Mouse (Mus musculus): ENCODE measurements at regions not wholly inside any gene's neighbourhood (a gene's known extent, or its start where the extent isn't known, plus 50 kb on each side); places are given as distances from the start of the nearest gene placed in this dataset.

- no peaks in the 10 kb centered on the region for H3K36me3 ChIP-seq
- H3K4me1 ChIP-seq: peaks cover 18% of the 10 kb centered on the region
- no peak for ATAC-seq (ENCODE audit: insufficient number of reproducible peaks, insufficient read depth, low FRiP score, low TSS enrichment, low read depth)
- no peak overlapping the region for H3K4me3 ChIP-seq
- no peaks in the 10 kb centered on the region for H3K27me3 ChIP-seq
- no peak overlapping the region for H3K9ac ChIP-seq
- WGBS: 85% methylated on average over 4 of the region's 4 CpGs
- no peaks in the 10 kb centered on the region for H3K9me3 ChIP-seq
- no peak overlapping the region for H3K4me2 ChIP-seq
- no peak overlapping the region for H3K27ac ChIP-seq
These were observed 110.5 kb upstream of the Dio3 start for GRCm38 (mm10) chr12:110168407-110168806.

GRCm38 (mm10) chr12:110169261-110169660 is 109.6 kb upstream of the Dio3 start:
- 90% methylated on average over 1 of the region's 1 CpGs for WGBS
- Histone ChIP-seq H3K9me3 (no peaks in the 10 kb centered on the region), H3K27me3 (no peaks in the 10 kb centered on the region), H3K4me3 (no peak overlapping the region), H3K9ac (no peak overlapping the region), H3K27ac (no peak overlapping the region), H3K4me2 (no peak overlapping the region), H3K36me3 (no peaks in the 10 kb centered on the region), H3K4me1 (peaks cover 14% of the 10 kb centered on the region)
- no peak for ATAC-seq (ENCODE audit: insufficient number of reproducible peaks, insufficient read depth, low FRiP score, low TSS enrichment, low read depth)

GRCm38 (mm10) chr12:110170496-110170895 is 108.4 kb upstream of the Dio3 start:
- Histone ChIP-seq H3K9me3 (no peaks in the 10 kb centered on the region), H3K9ac (no peak overlapping the region), H3K27me3 (no peaks in the 10 kb centered on the region), H3K4me2 (no peak overlapping the region), H3K4me1 (peaks cover 2% of the 10 kb centered on the region; the same call in 1 of the 2 replicates), H3K4me3 (no peak overlapping the region), H3K36me3 (no peaks in the 10 kb centered on the region), H3K27ac (no peak overlapping the region)
- ATAC-seq (ENCODE audit: insufficient number of reproducible peaks, insufficient read depth, low FRiP score, low TSS enrichment, low read depth): no peak
- 86% methylated on average over 8 of the region's 8 CpGs for WGBS

- H3K9me3 ChIP-seq: no peaks in the 10 kb centered on the region
- no peak overlapping the region for H3K4me2 ChIP-seq
- H3K9ac ChIP-seq: no peak overlapping the region
- no peak for ATAC-seq (ENCODE audit: insufficient number of reproducible peaks, insufficient read depth, low FRiP score, low TSS enrichment, low read depth)
- 91% methylated on average over 2 of the region's 2 CpGs for WGBS
- H3K4me1 ChIP-seq: no peaks in the 10 kb centered on the region
- H3K36me3 ChIP-seq: no peaks in the 10 kb centered on the region
- H3K27me3 ChIP-seq: peaks cover 4% of the 10 kb centered on the region; the same call in 1 of the 2 replicates
- H3K27ac ChIP-seq: no peak overlapping the region
- no peak overlapping the region for H3K4me3 ChIP-seq
These were observed 101.0 kb upstream of the Dio3 start for GRCm38 (mm10) chr12:110177826-110178225.

GRCm38 (mm10) chr12:110183473-110183872 is 95.4 kb upstream of the Dio3 start:
- no peak for ATAC-seq (ENCODE audit: insufficient number of reproducible peaks, insufficient read depth, low FRiP score, low TSS enrichment, low read depth)

GRCm38 (mm10) chr12:110185399-110185798 is 93.5 kb upstream of the Dio3 start:
- 44% methylated on average over 9 of the region's 9 CpGs for WGBS

More at GRCm38 (mm10) chr12:110183473-110183872, 95.4 kb upstream of the Dio3 start:
- H3K36me3 ChIP-seq: no peaks in the 10 kb centered on the region
- H3K9me3 ChIP-seq: no peaks in the 10 kb centered on the region
- WGBS: 47% methylated on average over 6 of the region's 6 CpGs
- H3K4me1 ChIP-seq: peaks cover 21% of the 10 kb centered on the region
- H3K9ac ChIP-seq: no peak overlapping the region
- peaks cover 55% of the 10 kb centered on the region for H3K27me3 ChIP-seq
- no peak overlapping the region for H3K27ac ChIP-seq
- H3K4me3 ChIP-seq: no peak overlapping the region
- no peak overlapping the region for H3K4me2 ChIP-seq

GRCm38 (mm10) chr12:110186381-110186780 is 92.5 kb upstream of the Dio3 start:
- Histone ChIP-seq H3K27ac (no peak overlapping the region), H3K4me2 (no peak overlapping the region), H3K36me3 (no peaks in the 10 kb centered on the region), H3K4me1 (peaks cover 31% of the 10 kb centered on the region), H3K9ac (no peak overlapping the region), H3K4me3 (no peak overlapping the region), H3K9me3 (no peaks in the 10 kb centered on the region), H3K27me3 (peaks cover 81% of the 10 kb centered on the region)
- 19% methylated on average over 3 of the region's 3 CpGs for WGBS
- ATAC-seq (ENCODE audit: insufficient number of reproducible peaks, insufficient read depth, low FRiP score, low TSS enrichment, low read depth): no peak

More at GRCm38 (mm10) chr12:110185399-110185798, 93.5 kb upstream of the Dio3 start:
- ATAC-seq (ENCODE audit: insufficient number of reproducible peaks, insufficient read depth, low FRiP score, low TSS enrichment, low read depth): no peak
- Histone ChIP-seq H3K4me1 (peaks cover 31% of the 10 kb centered on the region), H3K27ac (no peak overlapping the region), H3K9ac (no peak overlapping the region), H3K4me3 (no peak overlapping the region), H3K36me3 (no peaks in the 10 kb centered on the region), H3K9me3 (no peaks in the 10 kb centered on the region), H3K4me2 (no peak overlapping the region), H3K27me3 (peaks cover 71% of the 10 kb centered on the region)

- no peak overlapping the region for H3K27ac ChIP-seq
- ATAC-seq (ENCODE audit: insufficient number of reproducible peaks, insufficient read depth, low FRiP score, low TSS enrichment, low read depth): no peak
- WGBS: 6% methylated on average over 10 of the region's 10 CpGs
- H3K4me3 ChIP-seq: no peak overlapping the region
- peaks cover 86% of the 10 kb centered on the region for H3K27me3 ChIP-seq
- peaks cover 31% of the 10 kb centered on the region for H3K4me1 ChIP-seq
- H3K4me2 ChIP-seq: no peak overlapping the region
- no peaks in the 10 kb centered on the region for H3K9me3 ChIP-seq
- no peak overlapping the region for H3K9ac ChIP-seq
- no peaks in the 10 kb centered on the region for H3K36me3 ChIP-seq
These were observed 92.0 kb upstream of the Dio3 start for GRCm38 (mm10) chr12:110186911-110187245.

GRCm38 (mm10) chr12:110187246-110188135 is 91.4 kb upstream of the Dio3 start:
- Histone ChIP-seq H3K4me2 (peak overlapping the region; percentile 51), H3K9ac (no peak overlapping the region), H3K27me3 (peaks cover 88% of the 10 kb centered on the region), H3K9me3 (no peaks in the 10 kb centered on the region), H3K27ac (no peak overlapping the region), H3K36me3 (no peaks in the 10 kb centered on the region), H3K4me3 (peak overlapping the region; percentile 24), H3K4me1 (peaks cover 31% of the 10 kb centered on the region)
- no peak for ATAC-seq (ENCODE audit: insufficient number of reproducible peaks, insufficient read depth, low FRiP score, low TSS enrichment, low read depth)
- WGBS: 1% methylated on average over 49 of the region's 49 CpGs

GRCm38 (mm10) chr12:110188136-110188631 is 90.7 kb upstream of the Dio3 start:
- WGBS: under 1% methylated on average over 29 of the region's 29 CpGs

GRCm38 (mm10) chr12:110188641-110189328 is 90.1 kb upstream of the Dio3 start:
- Histone ChIP-seq H3K4me2 (peak overlapping the region; percentile 51), H3K4me3 (peak overlapping the region; percentile 24), H3K4me1 (peaks cover 27% of the 10 kb centered on the region), H3K36me3 (no peaks in the 10 kb centered on the region), H3K9ac (peak overlapping the region; percentile 44; the same call in 1 of the 2 replicates), H3K27me3 (peaks cover 89% of the 10 kb centered on the region), H3K27ac (no peak overlapping the region), H3K9me3 (no peaks in the 10 kb centered on the region)
- no peak for ATAC-seq (ENCODE audit: insufficient number of reproducible peaks, insufficient read depth, low FRiP score, low TSS enrichment, low read depth)
- WGBS: 1% methylated on average over 39 of the region's 39 CpGs

More at GRCm38 (mm10) chr12:110188136-110188631, 90.7 kb upstream of the Dio3 start:
- no peak for ATAC-seq (ENCODE audit: insufficient number of reproducible peaks, insufficient read depth, low FRiP score, low TSS enrichment, low read depth)
- Histone ChIP-seq H3K36me3 (no peaks in the 10 kb centered on the region), H3K4me3 (peak overlapping the region; percentile 24), H3K27ac (no peak overlapping the region), H3K9ac (peak overlapping the region; percentile 44; the same call in 1 of the 2 replicates), H3K9me3 (no peaks in the 10 kb centered on the region), H3K4me1 (peaks cover 31% of the 10 kb centered on the region), H3K4me2 (peak overlapping the region; percentile 51), H3K27me3 (peaks cover 89% of the 10 kb centered on the region)
